Mouse (Mus musculus) hindbrain, embryonic 12.5 days (tissue): ENCODE data around the gene Coro1b. TPM values are rescaled to one million over a fixed set of nuclear protein-coding genes. Genes with fewer than 3 reads are reported as not detected.

Experiments
- ATAC-seq: fragments of 200-750 bp; cut with Nextera tagmentation; 2 replicates; pipeline ENCODE4 v1.8.0; 2017; ENCODE audit warnings: moderate TSS enrichment; ENCODE audit not compliant: low FRiP score
- H3K27ac ChIP-seq: fragments of 300-500 bp; sonication (generic); 2 replicates; pipeline ENCODE4 v1.5.1; 2016; ENCODE audit warnings: mild to moderate bottlenecking
- H3K27me3 ChIP-seq: fragments of 300-500 bp; sonication (generic); 2 replicates; pipeline ENCODE4 v1.6.1; 2016; ENCODE audit warnings: mild to moderate bottlenecking
- H3K36me3 ChIP-seq: fragments of 300-500 bp; sonication (generic); 2 replicates; pipeline ENCODE4 v1.6.1; 2016; ENCODE audit warnings: mild to moderate bottlenecking
- H3K4me1 ChIP-seq: fragments of 300-500 bp; sonication (generic); 2 replicates; pipeline ENCODE4 v1.6.1; 2016
- H3K4me2 ChIP-seq: fragments of 300-500 bp; sonication (generic); replicated peaks from 2 replicates; pipeline ENCODE4 v1.6.1; 2016; ENCODE audit warnings: mild to moderate bottlenecking
- H3K4me3 ChIP-seq: fragments of 300-500 bp; sonication (generic); 2 replicates; pipeline ENCODE4 v1.5.1; 2016; ENCODE audit warnings: mild to moderate bottlenecking
- H3K9ac ChIP-seq: fragments of 300-500 bp; sonication (generic); 2 replicates; pipeline ENCODE4 v1.6.1; 2016; ENCODE audit warnings: mild to moderate bottlenecking, moderate library complexity
- H3K9me3 ChIP-seq: fragments of 300-500 bp; sonication (generic); replicated peaks from 2 replicates; pipeline ENCODE4 v1.6.1; 2016; ENCODE audit warnings: mild to moderate bottlenecking
- WGBS: fragments of 180-500 bp; shearing (Covaris S2); methylation state at CpG from one replicate; pipeline ENCODE4 v1.1.7; 2016; 5-methylcytosine and 5-hydroxymethylcytosine counted together
- polyA plus RNA-seq: library from polyadenylated mRNA; unstranded; fragments of >200 nt; fragmentation: Nextera tagmentation; extraction: Ambion mirVana; gene quantifications from 2 replicates; pipeline ENCODE4 v1.2.1, GENCODE M21; 2016

Gene Coro1b
- polyA plus RNA-seq, 1 experiment from 2014 or later = 128 TPM

GRCm38 (mm10) chr19:4147022-4147405, 1.4 kb upstream of the Coro1b start:
- WGBS = 52% methylated on average over 3 of the region's 3 CpGs
- H3K9me3 ChIP-seq = no peaks in the 10 kb centered on the region

GRCm38 (mm10) chr19:4147782-4148490, 483 bp upstream of the Coro1b start:
- WGBS = 37% methylated on average over 9 of the region's 9 CpGs
- peak overlapping the region; percentile 67; the same call in 1 of the 2 replicates for H3K27ac ChIP-seq
- ATAC-seq = peak; percentile 33
- H3K4me2 ChIP-seq = peak overlapping the region; percentile 89
- peak overlapping the region; percentile 92 for H3K9ac ChIP-seq
- H3K4me1 ChIP-seq = peaks cover 26% of the 10 kb centered on the region
- H3K27me3 ChIP-seq = no peaks in the 10 kb centered on the region
- peaks cover 29% of the 10 kb centered on the region for H3K36me3 ChIP-seq
- peak overlapping the region; percentile 87 for H3K4me3 ChIP-seq
- no peaks in the 10 kb centered on the region for H3K9me3 ChIP-seq

More at GRCm38 (mm10) chr19:4147022-4147405, 1.4 kb upstream of the Coro1b start:
- Histone ChIP-seq H3K27me3 (no peaks in the 10 kb centered on the region), H3K36me3 (peaks cover 20% of the 10 kb centered on the region), H3K27ac (no peak overlapping the region), H3K4me2 (no peak overlapping the region), H3K4me1 (peaks cover 26% of the 10 kb centered on the region), H3K9ac (no peak overlapping the region), H3K4me3 (no peak overlapping the region)
- ATAC-seq = no peak

DNA sequence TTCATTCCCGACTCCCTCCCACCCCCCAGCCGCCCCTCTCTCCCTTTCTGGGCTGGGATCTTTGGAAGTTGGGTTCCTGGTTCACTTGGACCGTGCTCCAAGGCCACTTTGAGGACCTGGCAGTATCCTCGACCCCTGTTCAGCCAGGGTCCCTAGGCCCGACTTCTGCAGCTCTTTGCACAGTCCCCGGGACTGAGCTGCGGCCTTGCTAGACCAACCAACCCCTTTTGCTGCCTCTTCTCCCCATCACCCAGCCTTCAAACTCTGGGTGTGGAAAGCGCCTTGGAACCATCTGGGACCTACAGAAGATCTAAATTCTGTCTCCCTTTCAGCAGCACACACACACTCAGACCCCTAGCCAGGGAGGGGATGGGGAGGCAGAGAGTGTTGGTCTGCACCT, 400 bp downstream of the Coro1b start:
- Histone ChIP-seq H3K27me3 (no peaks in the 10 kb centered on the region), H3K4me3 (peak overlapping the region; percentile 87), H3K27ac (peak overlapping the region; percentile 66; the same call in 1 of the 2 replicates), H3K4me1 (peaks cover 26% of the 10 kb centered on the region), H3K36me3 (peaks cover 29% of the 10 kb centered on the region), H3K9ac (peak overlapping the region; percentile 92), H3K9me3 (no peaks in the 10 kb centered on the region), H3K4me2 (peak overlapping the region; percentile 89)
- 5% methylated on average over 8 of the region's 8 CpGs for WGBS
- peak; percentile 62 for ATAC-seq

DNA sequence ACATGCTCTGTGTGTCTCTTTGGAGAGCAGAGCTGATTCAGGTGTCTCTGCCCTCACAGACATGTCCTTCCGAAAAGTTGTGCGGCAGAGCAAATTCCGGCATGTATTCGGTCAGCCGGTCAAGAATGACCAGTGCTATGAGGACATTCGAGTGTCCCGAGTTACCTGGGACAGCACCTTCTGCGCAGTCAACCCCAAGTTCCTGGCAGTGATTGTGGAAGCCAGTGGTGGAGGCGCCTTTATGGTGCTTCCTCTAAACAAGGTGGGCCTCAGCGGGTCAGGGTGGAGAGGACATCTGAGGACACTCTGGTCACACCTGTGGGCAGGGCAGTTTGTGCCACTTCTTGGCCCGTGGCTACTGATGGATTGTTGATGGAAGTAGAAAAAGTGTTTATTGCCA, 864 bp downstream of the Coro1b start:
- Histone ChIP-seq H3K9me3 (no peaks in the 10 kb centered on the region), H3K9ac (peak overlapping the region; percentile 92), H3K27me3 (no peaks in the 10 kb centered on the region), H3K36me3 (peaks cover 29% of the 10 kb centered on the region), H3K4me3 (peak overlapping the region; percentile 87), H3K4me2 (peak overlapping the region; percentile 89), H3K4me1 (peaks cover 26% of the 10 kb centered on the region), H3K27ac (no peak overlapping the region)
- ATAC-seq = no peak
- WGBS = 91% methylated on average over 11 of the region's 11 CpGs

GRCm38 (mm10) chr19:4149764-4150461, 1.5 kb downstream of the Coro1b start:
- Histone ChIP-seq H3K9me3 (no peaks in the 10 kb centered on the region), H3K27ac (no peak overlapping the region), H3K9ac (no peak overlapping the region; the same call in 1 of the 2 replicates), H3K4me3 (no peak overlapping the region), H3K4me1 (peaks cover 26% of the 10 kb centered on the region), H3K27me3 (no peaks in the 10 kb centered on the region), H3K4me2 (peak overlapping the region; percentile 89; the same call in 1 of the 2 replicates), H3K36me3 (peaks cover 29% of the 10 kb centered on the region)
- no peak for ATAC-seq
- WGBS = 96% methylated on average over 17 of the region's 17 CpGs

- WGBS = 88% methylated on average over 22 of the region's 22 CpGs
- Histone ChIP-seq H3K36me3 (peaks cover 33% of the 10 kb centered on the region), H3K9ac (no peak overlapping the region)
Measured at GRCm38 (mm10) chr19:4150567-4151487, 2.4 kb downstream of the Coro1b start.

GRCm38 (mm10) chr19:4151488-4151860, 3.1 kb downstream of the Coro1b start:
- Histone ChIP-seq H3K36me3 (peaks cover 40% of the 10 kb centered on the region), H3K4me2 (no peak overlapping the region), H3K9me3 (no peaks in the 10 kb centered on the region), H3K9ac (no peak overlapping the region), H3K27ac (no peak overlapping the region), H3K27me3 (no peaks in the 10 kb centered on the region), H3K4me1 (peaks cover 29% of the 10 kb centered on the region), H3K4me3 (no peak overlapping the region)
- 73% methylated on average over 5 of the region's 5 CpGs for WGBS
- no peak for ATAC-seq

More at GRCm38 (mm10) chr19:4150567-4151487, 2.4 kb downstream of the Coro1b start:
- no peaks in the 10 kb centered on the region for H3K9me3 ChIP-seq
- peaks cover 26% of the 10 kb centered on the region for H3K4me1 ChIP-seq
- no peak overlapping the region for H3K27ac ChIP-seq
- no peak overlapping the region for H3K4me2 ChIP-seq
- ATAC-seq = no peak
- H3K27me3 ChIP-seq = no peaks in the 10 kb centered on the region
- H3K4me3 ChIP-seq = no peak overlapping the region

DNA sequence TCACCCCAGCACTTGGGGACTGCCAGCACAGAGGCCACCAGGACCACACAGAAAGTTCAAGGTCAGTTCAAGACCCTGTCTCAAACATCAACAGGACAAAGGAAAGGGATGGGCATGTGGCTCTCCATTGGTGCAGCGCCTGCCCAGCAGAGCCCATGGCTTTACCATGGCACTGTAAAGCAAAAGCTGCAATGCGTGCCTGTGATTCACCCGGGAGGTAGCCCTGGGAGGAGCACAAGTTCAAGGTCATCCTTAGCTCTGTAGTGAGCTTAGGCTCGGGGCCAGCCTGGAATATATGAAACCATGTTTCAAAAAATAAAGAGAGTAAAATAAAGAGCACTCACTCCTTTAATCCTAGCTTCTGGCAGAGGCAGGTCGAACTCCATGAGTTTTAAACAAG, 3.5 kb downstream of the Coro1b start:
- no peak overlapping the region for H3K9ac ChIP-seq
- H3K4me3 ChIP-seq = no peak overlapping the region
- no peak overlapping the region for H3K27ac ChIP-seq
- no peak overlapping the region for H3K4me2 ChIP-seq
- no peak for ATAC-seq
- WGBS = 88% methylated on average over 5 of the region's 5 CpGs
- H3K4me1 ChIP-seq = peaks cover 29% of the 10 kb centered on the region
- H3K9me3 ChIP-seq = no peaks in the 10 kb centered on the region
- no peaks in the 10 kb centered on the region for H3K27me3 ChIP-seq
- peaks cover 44% of the 10 kb centered on the region for H3K36me3 ChIP-seq

GRCm38 (mm10) chr19:4152445-4153231, 4.2 kb downstream of the Coro1b start:
- H3K9ac ChIP-seq = no peak overlapping the region
- H3K4me1 ChIP-seq = peaks cover 26% of the 10 kb centered on the region
- H3K36me3 ChIP-seq = peaks cover 51% of the 10 kb centered on the region

DNA sequence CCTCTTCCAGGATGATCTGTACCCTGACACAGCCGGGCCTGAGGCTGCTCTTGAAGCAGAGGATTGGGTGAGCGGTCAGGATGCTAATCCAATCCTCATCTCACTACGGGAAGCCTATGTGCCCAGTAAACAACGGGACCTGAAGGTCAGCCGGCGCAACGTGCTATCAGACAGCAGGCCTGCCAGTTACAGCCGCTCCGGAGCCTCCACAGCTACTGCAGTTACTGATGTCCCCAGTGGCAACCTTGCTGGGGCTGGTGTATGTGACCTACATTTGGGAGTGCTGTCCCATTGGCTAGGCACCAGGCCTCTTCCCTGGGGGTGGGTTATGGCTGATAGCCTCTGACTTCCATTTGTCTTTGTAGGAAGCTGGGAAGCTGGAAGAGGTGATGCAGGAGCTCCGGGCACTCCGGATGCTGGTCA, 4.8 kb downstream of the Coro1b start, which contains the start of gene Ptprcap:
Gene Ptprcap (plus strand): TSS at position 373 of the 423 bp plus-strand sequence.
- no peak within 1 kb of the TSS for H3K4me3 ChIP-seq
- H3K27me3 ChIP-seq = no peaks in the 10 kb centered on the region
- no peak within 1 kb of the TSS; the same call in 1 of the 2 replicates for H3K27ac ChIP-seq
- H3K9ac ChIP-seq = no peak within 1 kb of the TSS
- H3K4me1 ChIP-seq = peaks cover 20% of the 10 kb centered on the region
- no peak for ATAC-seq
- H3K4me2 ChIP-seq = no peak within 1 kb of the TSS
- WGBS = 72% methylated on average over 11 of the region's 11 CpGs
- H3K36me3 ChIP-seq = peaks cover 57% of the 10 kb centered on the region
- no peaks in the 10 kb centered on the region for H3K9me3 ChIP-seq

More at GRCm38 (mm10) chr19:4152445-4153231, 4.2 kb downstream of the Coro1b start:
- H3K9me3 ChIP-seq = no peaks in the 10 kb centered on the region
- no peaks in the 10 kb centered on the region for H3K27me3 ChIP-seq
- H3K4me2 ChIP-seq = no peak overlapping the region
- WGBS = 87% methylated on average over 8 of the region's 8 CpGs
- H3K27ac ChIP-seq = no peak overlapping the region
- ATAC-seq = no peak
- H3K4me3 ChIP-seq = no peak overlapping the region

GRCm38 (mm10) chr19:4154437-4155222, 6.2 kb downstream of the Coro1b start:
- H3K27ac ChIP-seq = no peak overlapping the region
- no peaks in the 10 kb centered on the region for H3K27me3 ChIP-seq
- no peak for ATAC-seq
- H3K36me3 ChIP-seq = peaks cover 71% of the 10 kb centered on the region
- H3K9ac ChIP-seq = no peak overlapping the region
- WGBS = 81% methylated on average over 13 of the region's 13 CpGs
- H3K4me2 ChIP-seq = no peak overlapping the region
- no peaks in the 10 kb centered on the region for H3K9me3 ChIP-seq
- H3K4me1 ChIP-seq = peaks cover 12% of the 10 kb centered on the region
- H3K4me3 ChIP-seq = no peak overlapping the region
